Mouse (Mus musculus): ENCODE data around the gene Calcrl. TPM values are rescaled to one million over a fixed set of nuclear protein-coding genes. Genes with fewer than 3 reads are reported as not detected.

The Calcrl gene
- polyA plus RNA-seq (2017; shearing (Covaris generic)): 10 to 100 TPM; 22.7 to 35.3 TPM

GRCm38 (mm10) chr2:84425138-84425537 lies at the start of gene Calcrl:
Gene Calcrl (minus strand): TSS chr2:84425411.

Other genes starting within 250 kb of the Calcrl start
- 10 to 100 TPM in 1 of 2 experiments, 1 to 10 TPM in 1; 3.5 to 11.9 TPM for gene Tfpi, start 51.4 kb upstream of the Calcrl start, polyA plus RNA-seq (2017; shearing (Covaris generic))
- gene Ctnnd1, start 225.4 kb upstream of the Calcrl start, polyA plus RNA-seq (2017; shearing (Covaris generic)): 1 to 10 TPM in 1 of 2 experiments, not detected in 1; 1.3 TPM
- gene Btbd18, start 233.7 kb upstream of the Calcrl start, polyA plus RNA-seq (2017; shearing (Covaris generic)): 1 to 10 TPM in 1 of 2 experiments, under 1 TPM in 1; 0.23 to 2.7 TPM
- 10 to 100 TPM; 75.6 to 81.6 TPM for gene Selenoh, start 245.4 kb upstream of the Calcrl start, polyA plus RNA-seq (2017; shearing (Covaris generic))

Data from inflammation-experienced regulatory T-cells (primary cell).